Mouse (Mus musculus) T-cell, adult 2 months (primary cell): Measurements from ENCODE around the gene Mrpl48.
"Not testable (repeated sequence)": the region's sequence is repeated elsewhere in the genome, so short reads cannot be mapped to it uniquely, and the experiment has no call there.

Experiments used
- DNase-seq: peaks from one replicate; pipeline ENCODE4 v3.0.0; 2022; ENCODE audit warnings: low spot score

Gene Mrpl48

DNA sequence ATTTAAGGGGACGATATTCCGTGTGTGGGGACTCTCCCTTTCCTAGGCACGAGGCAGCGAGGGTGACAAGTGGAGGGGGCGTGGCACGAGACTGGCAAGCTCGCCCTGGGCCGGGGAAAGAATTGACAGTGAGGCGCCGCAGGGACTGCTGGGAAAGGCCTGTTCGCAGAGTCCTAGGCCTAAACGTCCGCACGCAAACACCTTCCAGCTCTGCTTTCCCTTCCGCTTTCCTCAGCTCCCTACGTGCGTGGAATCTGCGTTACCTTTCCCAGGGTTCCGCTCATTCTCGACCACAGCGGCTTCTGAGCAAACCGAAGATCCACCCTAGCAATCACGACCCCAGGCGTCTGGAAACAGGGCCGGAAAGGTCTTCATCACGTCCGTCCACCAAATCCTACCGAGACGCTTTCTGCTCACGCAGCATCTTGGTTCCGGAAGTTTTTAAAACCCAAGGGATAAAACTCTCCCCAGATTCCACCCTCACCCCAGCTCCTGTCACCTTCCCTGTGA, 25.3 kb downstream of the Mrpl48 start:
- DNase-seq = peak; percentile 85

GRCm38 (mm10) chr7:100582235-100582634, 25.9 kb downstream of the Mrpl48 start:
- no peak for DNase-seq

DNA sequence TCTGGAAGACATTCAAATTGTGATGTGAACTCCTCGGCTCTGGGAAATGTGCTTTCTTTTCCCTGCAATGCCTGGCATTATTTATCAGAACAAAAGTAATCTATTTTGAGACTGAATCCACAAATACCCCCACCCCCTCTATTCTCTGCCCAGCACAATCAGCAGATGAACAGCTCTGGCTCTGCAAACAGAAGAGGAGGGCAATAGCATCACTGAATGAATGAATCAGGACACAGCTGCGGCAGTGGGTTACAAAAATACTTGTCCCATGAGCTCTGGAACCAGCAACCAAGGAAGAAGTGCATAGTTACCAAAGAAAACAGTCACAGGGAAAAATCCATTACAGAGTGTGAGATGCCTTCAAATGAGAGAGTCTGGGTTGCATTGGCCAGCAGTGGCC, 29.3 kb downstream of the Mrpl48 start:
- DNase-seq = no peak

- DNase-seq = no peak
Measured at GRCm38 (mm10) chr7:100572704-100573103, 35.4 kb downstream of the Mrpl48 start.

DNA sequence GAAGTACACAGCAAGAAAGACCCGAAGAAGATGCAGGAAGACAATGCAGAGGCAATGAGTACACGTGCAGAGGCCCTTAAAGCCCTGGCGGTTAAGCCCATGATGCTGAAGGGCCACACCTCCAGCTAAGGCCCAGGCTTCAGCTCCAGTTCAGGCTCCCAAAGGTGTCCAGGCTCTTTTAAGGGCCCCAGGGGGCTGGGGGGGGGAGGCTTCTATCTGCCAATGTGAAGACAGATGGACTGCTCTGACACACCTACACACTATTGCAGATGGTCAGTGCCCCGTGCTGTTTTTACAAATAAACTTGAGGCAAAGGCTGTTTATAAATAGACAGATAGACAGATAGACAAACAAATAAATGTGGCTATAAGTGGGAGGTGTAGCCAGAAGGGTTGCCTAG, 36.0 kb downstream of the Mrpl48 start:
- DNase-seq = no peak

DNA sequence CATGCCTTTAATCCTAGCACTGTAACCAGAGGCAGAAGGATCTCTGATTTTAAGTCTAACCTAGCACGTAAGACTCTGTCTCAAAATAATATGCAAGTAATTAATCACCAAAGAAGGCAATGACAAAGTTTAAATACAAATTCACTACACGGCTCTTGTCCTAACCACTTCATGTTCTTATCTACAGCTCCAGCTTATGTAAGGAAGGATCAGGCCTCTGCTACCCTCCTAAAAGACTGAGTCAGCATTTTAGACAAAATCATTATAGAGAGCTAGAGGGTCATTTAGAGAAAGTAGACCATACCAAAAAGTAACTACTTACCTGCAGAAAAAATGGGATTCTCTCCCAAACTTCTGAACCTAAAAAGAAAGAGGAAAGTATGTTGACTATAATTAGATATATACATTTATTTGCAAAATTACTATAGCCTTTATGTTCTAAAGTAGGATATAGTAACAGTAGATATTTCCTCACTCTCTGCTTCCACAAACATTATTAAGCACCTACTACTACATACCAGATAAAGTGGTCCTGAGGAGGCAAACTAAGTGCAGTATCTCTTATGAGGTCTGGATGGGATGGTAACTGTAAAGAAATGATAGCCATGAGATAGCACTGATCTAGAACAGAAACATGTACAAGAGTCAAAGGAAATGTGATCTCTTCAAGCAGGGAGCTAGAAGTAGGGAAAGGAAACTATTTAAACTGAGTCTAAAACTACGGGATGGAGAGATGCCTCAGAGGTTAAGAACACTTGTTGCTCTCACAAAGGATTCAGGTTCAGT, 37.0 kb downstream of the Mrpl48 start:
- DNase-seq = no peak

GRCm38 (mm10) chr7:100569907-100570306, 38.2 kb downstream of the Mrpl48 start:
- no peak for DNase-seq

- DNase-seq = not testable (repeated sequence)
Measured at GRCm38 (mm10) chr7:100567238-100567637, 40.9 kb downstream of the Mrpl48 start.

GRCm38 (mm10) chr7:100561861-100562587, 46.1 kb downstream of the Mrpl48 start:
- no peak for DNase-seq

GRCm38 (mm10) chr7:100559331-100559730, 48.8 kb downstream of the Mrpl48 start:
- DNase-seq = no peak

- DNase-seq = no peak
Measured at GRCm38 (mm10) chr7:100557241-100557640, 50.9 kb downstream of the Mrpl48 start.

DNA sequence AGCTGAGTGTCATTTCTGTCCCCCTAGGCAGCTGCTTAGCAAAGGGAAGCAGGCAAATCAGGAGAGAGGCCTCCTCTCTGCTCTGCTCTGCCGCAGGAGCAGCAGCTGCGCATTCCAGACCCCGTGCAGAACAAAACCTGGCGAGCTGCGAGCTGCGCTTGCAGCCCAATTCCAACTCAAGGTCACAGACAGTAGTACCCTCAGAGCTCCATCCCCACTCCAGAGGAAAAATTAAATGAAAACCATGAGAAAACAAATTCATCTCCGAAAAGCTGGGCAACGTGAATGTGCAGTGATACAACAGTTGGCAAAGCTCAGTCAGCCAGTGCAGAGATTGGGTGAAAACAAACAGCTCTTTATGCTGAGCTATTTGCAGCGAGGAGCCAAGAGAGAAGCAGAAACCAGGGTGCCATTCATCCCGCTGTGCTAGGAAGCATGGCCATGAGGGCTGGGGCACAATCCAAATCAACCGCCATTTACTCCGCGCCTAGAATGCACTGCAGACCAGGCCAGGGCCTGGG, 52.6 kb downstream of the Mrpl48 start:
- no peak for DNase-seq

DNA sequence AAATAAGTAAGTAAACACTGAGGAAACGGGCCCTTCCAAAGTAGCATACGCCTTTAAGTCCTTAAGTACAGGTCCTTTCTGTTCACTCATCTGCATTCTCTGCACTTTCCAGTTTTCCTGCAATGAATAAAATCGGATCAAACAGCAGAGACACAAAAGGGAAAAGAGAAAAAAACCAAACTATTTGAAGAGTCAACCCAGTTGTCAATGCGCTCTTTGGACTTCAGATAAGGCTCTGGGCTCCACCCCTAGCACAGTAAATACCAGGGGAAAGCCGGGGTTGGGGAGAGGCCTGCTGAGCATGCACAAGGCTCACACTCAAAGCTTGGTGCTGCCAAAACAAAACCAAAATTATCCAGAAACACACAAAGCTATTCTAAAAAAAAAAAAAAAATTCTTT, 53.2 kb downstream of the Mrpl48 start:
- no peak for DNase-seq

DNA sequence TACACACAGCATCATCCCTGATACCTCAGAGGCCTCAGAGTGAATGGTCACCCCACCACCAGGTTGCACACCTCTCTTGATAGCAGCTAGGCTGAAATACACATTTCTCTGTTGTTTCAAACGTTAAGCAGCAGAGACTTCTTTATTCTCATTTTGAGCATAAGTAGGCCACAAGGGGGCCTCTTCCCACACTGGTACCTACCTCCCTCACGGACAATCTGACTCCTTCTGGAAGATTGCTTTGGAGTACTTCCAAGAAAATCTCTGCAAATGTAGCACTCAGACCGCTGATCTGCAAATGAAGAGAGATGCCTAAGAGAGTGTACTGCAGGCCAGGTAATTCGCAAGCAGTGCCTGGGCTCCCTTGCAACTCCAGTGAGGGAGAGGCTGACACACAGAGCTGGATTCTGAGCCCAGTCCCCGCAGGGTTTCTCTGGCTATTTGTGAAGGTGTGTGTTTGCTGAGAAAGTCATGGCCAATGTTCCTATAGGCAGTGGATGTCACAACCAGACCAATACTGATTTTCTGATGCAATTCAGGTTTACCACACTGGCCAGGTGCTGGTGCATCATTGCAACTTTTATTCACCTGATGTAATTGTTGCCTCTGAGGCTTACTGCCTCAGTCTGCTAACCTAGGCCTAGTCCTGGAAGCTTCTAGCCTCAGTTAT, 57.6 kb downstream of the Mrpl48 start:
- no peak for DNase-seq

GRCm38 (mm10) chr7:100549796-100550195, 58.3 kb downstream of the Mrpl48 start:
- DNase-seq = no peak

- no peak for DNase-seq
Measured at GRCm38 (mm10) chr7:100547631-100548030, 60.5 kb downstream of the Mrpl48 start.

DNA sequence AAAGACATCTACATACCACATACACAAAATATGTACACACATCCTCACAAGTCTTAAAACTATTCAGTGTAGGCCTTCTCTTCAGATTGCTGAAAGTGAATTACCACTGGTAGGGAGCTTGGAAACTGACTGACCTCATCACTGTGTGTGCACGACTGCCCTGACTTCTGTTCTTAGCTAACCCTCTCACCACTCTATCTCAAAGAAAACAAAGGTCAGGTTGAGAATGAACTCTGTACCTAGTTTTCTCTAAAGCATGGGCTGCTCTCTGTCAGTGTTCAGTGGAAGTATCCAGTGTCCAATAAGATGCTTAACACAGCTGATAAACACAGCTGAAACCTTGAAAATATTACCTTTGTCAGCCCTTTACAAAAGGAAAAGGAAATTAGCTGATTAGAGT, 63.7 kb downstream of the Mrpl48 start:
- no peak for DNase-seq

DNA sequence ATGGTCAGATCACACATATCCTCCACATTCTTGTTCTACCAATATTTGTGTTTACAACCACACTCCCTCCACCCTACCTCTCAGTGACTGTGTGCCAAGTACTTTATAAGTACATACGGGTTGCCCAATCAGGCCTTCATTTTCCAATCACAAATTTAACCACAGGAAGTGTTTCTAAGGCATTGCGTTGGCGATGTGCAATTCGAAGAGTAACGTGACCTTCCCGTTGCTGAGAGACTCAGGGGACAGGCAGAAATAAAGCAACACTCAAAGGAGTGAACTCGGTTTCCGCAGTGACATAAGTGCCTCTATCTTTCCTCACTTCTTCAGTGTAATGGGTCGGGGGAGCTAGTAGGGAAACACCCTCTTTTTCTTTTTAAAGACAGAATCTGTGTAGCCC, 68.6 kb downstream of the Mrpl48 start:
- no peak for DNase-seq

DNA sequence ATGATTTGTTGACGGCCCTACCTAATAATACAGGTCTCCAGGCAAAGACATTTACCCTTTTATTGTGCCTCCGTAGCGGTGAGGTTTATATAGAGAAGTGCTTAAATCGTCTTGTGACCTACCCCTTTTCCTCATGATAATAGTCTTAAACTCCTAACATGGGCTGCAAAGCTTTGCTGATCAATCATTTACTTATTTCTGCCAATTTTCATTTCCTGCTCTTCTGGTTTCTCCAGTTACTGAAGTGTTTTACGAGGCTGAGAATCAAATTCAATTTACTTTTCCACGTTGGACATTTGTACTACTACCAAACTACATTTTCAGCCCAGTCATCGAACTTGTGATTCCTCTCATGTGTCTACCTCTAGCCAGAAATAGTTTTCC, 70.6 kb downstream of the Mrpl48 start:
- DNase-seq = no peak

DNA sequence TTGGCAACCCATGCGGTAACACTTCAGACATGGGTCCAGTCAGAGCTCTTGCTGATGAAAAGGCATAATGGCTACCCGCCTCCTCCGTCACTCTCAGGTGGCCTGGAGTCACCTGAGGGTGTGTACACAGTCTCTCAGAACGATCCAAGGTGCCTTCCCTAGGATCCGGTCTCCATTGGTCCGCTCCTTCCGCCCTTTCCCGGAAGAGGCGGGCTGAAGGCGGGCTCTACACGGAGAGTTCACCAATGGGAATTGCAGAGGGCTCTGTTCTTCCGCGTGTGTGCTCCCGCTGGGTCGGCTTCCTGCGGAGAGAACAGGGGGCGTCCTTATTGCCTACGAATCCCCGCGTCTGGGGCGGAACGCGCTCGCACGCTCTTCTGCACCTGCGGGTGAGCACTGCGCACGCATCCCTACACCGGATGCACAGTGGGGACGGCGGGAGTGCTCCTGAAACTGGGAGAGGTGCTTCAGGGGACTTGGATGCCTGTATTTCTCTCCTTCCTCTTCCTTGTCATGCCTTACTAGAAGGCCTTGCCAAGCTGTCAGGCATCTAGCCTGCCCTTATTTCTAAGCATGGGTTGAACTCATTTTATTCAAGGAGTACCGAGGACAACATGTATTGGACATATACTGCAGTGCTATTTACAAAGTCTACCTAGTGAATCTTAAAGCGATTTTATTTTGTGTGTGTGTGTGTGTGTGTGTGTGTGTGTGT, 71.1 kb downstream of the Mrpl48 start, which contains the start of gene Coa4:
Gene Coa4 (plus strand): TSS at position 268 of the 715 bp plus-strand sequence.
- peak; percentile 90 for DNase-seq

DNA sequence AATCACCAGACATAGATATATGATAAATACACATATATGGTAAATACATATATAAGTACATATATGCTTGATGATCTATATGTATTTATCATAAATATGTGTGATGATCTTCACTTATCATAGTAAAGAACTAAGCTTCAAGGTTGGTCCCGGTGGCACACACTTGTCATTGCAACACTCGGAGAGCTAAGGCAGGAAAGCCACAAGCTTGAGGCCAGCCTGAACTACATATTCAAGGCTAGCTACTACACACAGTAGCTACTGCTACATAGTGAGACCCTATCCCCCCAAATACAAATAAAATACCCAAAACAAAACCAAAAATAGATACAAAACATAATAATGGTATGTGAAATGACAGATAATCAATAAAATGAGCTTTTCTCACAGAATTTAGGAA, 72.3 kb downstream of the Mrpl48 start:
- DNase-seq = no peak

DNA sequence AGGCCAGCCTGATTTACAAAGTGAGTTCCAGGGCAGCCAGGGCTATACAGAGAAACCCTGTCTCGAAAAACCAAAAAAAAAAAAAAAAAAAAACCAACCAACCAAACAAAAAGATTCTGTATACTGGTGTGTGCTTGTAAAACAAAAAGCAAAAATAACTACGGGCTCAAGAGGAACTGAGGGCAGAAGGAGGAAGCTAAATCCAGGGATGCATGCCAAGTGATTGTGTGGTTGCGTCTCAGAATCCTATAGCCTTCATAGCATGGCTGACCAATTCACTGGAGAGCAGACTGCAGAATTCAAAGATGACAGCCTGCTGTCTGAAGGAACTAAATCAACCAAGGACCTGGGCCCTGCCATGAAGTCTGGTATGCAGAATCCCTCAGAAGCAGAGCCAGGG, 73.9 kb downstream of the Mrpl48 start:
- DNase-seq = no peak
